Mouse (Mus musculus) cortical plate, adult 2 months (tissue): Measurements from ENCODE around the gene Cyp3a13.

Experiments
- CTCF ChIP-seq: fragments of 200-500 bp; IDR thresholded peaks from 2 replicates; pipeline ENCODE4 v1.5.1; 2011; ENCODE audit warnings: mild to moderate bottlenecking, control low read depth, low read length; ENCODE audit not compliant: insufficient read depth; ENCODE audit errors: extremely low read depth
- POLR2A ChIP-seq: fragments of 200-500 bp; IDR thresholded peaks from 2 replicates; pipeline ENCODE4 v1.6.1; 2011; ENCODE audit warnings: mild to moderate bottlenecking, low read length, control low read depth; ENCODE audit not compliant: insufficient read depth; ENCODE audit errors: extremely low read depth

DNA sequence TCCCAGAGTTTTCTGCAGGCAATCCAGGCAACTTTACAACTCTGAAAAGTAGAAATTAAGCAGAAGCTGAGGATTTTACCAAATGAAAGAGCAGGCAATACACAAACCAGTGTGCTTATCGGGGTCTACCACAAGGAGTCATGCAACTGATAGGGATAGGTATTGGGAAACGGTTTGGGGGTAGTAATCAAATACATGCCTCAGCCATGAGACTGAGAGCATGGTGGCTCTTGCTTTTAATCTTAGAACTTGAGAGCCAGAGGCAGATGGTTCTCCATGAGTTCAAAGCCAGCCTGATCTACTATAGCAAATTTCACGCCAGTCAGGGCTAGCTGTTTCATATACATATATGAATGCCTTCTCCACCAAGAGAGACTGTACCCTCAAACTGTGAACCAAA lies 35.0 kb upstream of the Cyp3a13 start:
- TF ChIP-seq POLR2A (no peak), CTCF (no peak)
